Mouse (Mus musculus) urinary bladder, postnatal 25 days (tissue): ENCODE results near the gene Akip1.

Experiments used
- DNase-seq: peaks from one replicate; pipeline ENCODE4 v3.0.0; 2022; ENCODE audit warnings: low spot score

Gene Akip1

GRCm38 (mm10) chr7:109707023-109707785 is 3.7 kb downstream of the Akip1 start:
- no peak for DNase-seq

- DNase-seq, result peak; percentile 23
These were observed 5.5 kb downstream of the Akip1 start for GRCm38 (mm10) chr7:109708961-109709382.

- DNase-seq, result no peak
These were observed 6.6 kb downstream of the Akip1 start for GRCm38 (mm10) chr7:109710069-109710468.

GRCm38 (mm10) chr7:109712198-109712597 is 8.7 kb downstream of the Akip1 start:
- DNase-seq, result no peak

- DNase-seq, result no peak
These were observed 10.0 kb downstream of the Akip1 start for GRCm38 (mm10) chr7:109713434-109713982.

- DNase-seq, result peak; percentile 22
These were observed 15.8 kb downstream of the Akip1 start for GRCm38 (mm10) chr7:109719286-109719685.

- DNase-seq, result no peak
These were observed 19.1 kb downstream of the Akip1 start for GRCm38 (mm10) chr7:109722618-109723017.

GRCm38 (mm10) chr7:109723114-109723513 is 19.6 kb downstream of the Akip1 start:
- DNase-seq, result no peak

- no peak for DNase-seq
These were observed 20.2 kb downstream of the Akip1 start, which contains the start of gene BC051019 for GRCm38 (mm10) chr7:109723697-109724096. TSS of gene BC051019 (minus strand) at chr7:109723850.

GRCm38 (mm10) chr7:109731626-109732025 is 28.1 kb downstream of the Akip1 start, which contains the start of gene Ascl3:
TSS of gene Ascl3 (minus strand) at chr7:109731726.
- DNase-seq, result no peak

GRCm38 (mm10) chr7:109734806-109735205 is 31.3 kb downstream of the Akip1 start:
- DNase-seq, result no peak

- DNase-seq, result no peak
These were observed 36.4 kb downstream of the Akip1 start for GRCm38 (mm10) chr7:109739822-109740370.

- DNase-seq, result no peak
These were observed 37.6 kb downstream of the Akip1 start for GRCm38 (mm10) chr7:109741060-109741459.

- no peak for DNase-seq
These were observed 38.2 kb downstream of the Akip1 start for GRCm38 (mm10) chr7:109741703-109742102.

GRCm38 (mm10) chr7:109747747-109748146 is 44.3 kb downstream of the Akip1 start:
- DNase-seq, result no peak

GRCm38 (mm10) chr7:109751427-109752007 is 48.0 kb downstream of the Akip1 start:
- DNase-seq, result no peak

GRCm38 (mm10) chr7:109752008-109752925 is 48.8 kb downstream of the Akip1 start, which contains the start of gene Tmem9b:
TSS of gene Tmem9b (minus strand) at chr7:109752875.
- peak; percentile 78 for DNase-seq

- DNase-seq, result no peak
These were observed 50.5 kb downstream of the Akip1 start for GRCm38 (mm10) chr7:109754034-109754433.

- DNase-seq, result no peak
These were observed 52.8 kb downstream of the Akip1 start for GRCm38 (mm10) chr7:109756291-109756690.
